8 mouse cellular contexts compared by ENCODE assay signal in genomic region chr10:128895437-128895836, GRCm38 (mm10). TPM values are rescaled to one million over a fixed set of nuclear protein-coding genes. Genes with fewer than 3 reads are reported as not detected.
DNase-seq lines count a peak whose midpoint lies in the region; ATAC-seq lines count a peak whose summit lies in the region.

No protein-coding gene starts in this region.

- peak overlapping the region; percentile 45 for H3K4me2 ChIP-seq in limb, embryonic 12.5 days
- H3K4me2 ChIP-seq in midbrain, embryonic 15.5 days = peak overlapping the region; percentile 21

- peaks cover 27% of the 10 kb centered on the region for H3K27me3 ChIP-seq in heart, embryonic 10.5 days (ENCODE audit: insufficient read depth, poor library complexity, severe bottlenecking)
- H3K27me3 ChIP-seq in limb, embryonic 12.5 days = peaks cover 16% of the 10 kb centered on the region
- H3K27me3 ChIP-seq in midbrain, embryonic 15.5 days (replicated peaks) = peaks cover 16% of the 10 kb centered on the region
- peaks cover 4% of the 10 kb centered on the region for H3K27me3 ChIP-seq in splenic B cell, adult 2 months (ENCODE audit: control insufficient read depth, insufficient read depth, low read length, poor library complexity, severe bottlenecking)

- peak overlapping the region; percentile 38; the same call in 1 of the 2 replicates for H3K9ac ChIP-seq in limb, embryonic 12.5 days (replicated peaks)
- H3K9ac ChIP-seq in midbrain, embryonic 15.5 days = no peak overlapping the region

- peak overlapping the region; percentile 42 for H3K4me3 ChIP-seq in heart, embryonic 10.5 days
- H3K4me3 ChIP-seq in limb, embryonic 12.5 days (replicated peaks) = peak overlapping the region; percentile 27; the same call in 1 of the 2 replicates
- peak overlapping the region; percentile 1; the same call in 1 of the 2 replicates for H3K4me3 ChIP-seq in midbrain, embryonic 15.5 days

- no peaks in the 10 kb centered on the region for H3K36me3 ChIP-seq in heart, embryonic 10.5 days
- no peaks in the 10 kb centered on the region for H3K36me3 ChIP-seq in limb, embryonic 12.5 days
- H3K36me3 ChIP-seq in midbrain, embryonic 15.5 days (replicated peaks) = no peaks in the 10 kb centered on the region
- no peaks in the 10 kb centered on the region for H3K36me3 ChIP-seq in splenic B cell, adult 2 months (ENCODE audit: control insufficient read depth, insufficient read depth, low read length, poor library complexity, severe bottlenecking)

- WGBS in heart, embryonic 10.5 days = under 1% methylated on average over 9 of the region's 9 CpGs
- WGBS in limb, embryonic 12.5 days = under 1% methylated on average over 9 of the region's 9 CpGs
- WGBS in midbrain, embryonic 15.5 days = 0% methylated on average over 9 of the region's 9 CpGs

- H3K4me1 ChIP-seq in heart, embryonic 10.5 days = peaks cover 22% of the 10 kb centered on the region; the same call in 1 of the 2 replicates
- H3K4me1 ChIP-seq in limb, embryonic 12.5 days (replicated peaks) = peaks cover 30% of the 10 kb centered on the region
- H3K4me1 ChIP-seq in midbrain, embryonic 15.5 days = peaks cover 25% of the 10 kb centered on the region

- DNase-seq in urinary bladder, postnatal 25 days (ENCODE audit: low spot score) = peak; percentile 61
- DNase-seq in urinary bladder, postnatal 10 days (ENCODE audit: low spot score) = no peak
- peak; percentile 92 for DNase-seq in embryo, embryonic 11 days
- no peak for DNase-seq in heart, embryonic 10.5 days (ENCODE audit: low spot score)
- DNase-seq in kidney, adult 8-10 months = peak; percentile 85 to 89
- peak; percentile 92 for DNase-seq in splenic B cell, adult 2 months (ENCODE audit: low read depth, low spot score)

- H3K27ac ChIP-seq in heart, embryonic 10.5 days = no peak overlapping the region
- H3K27ac ChIP-seq in limb, embryonic 12.5 days = no peak overlapping the region
- 0 out of 2 replicates have a peak overlapping the region, but pooled peaks have one; percentile 30 for H3K27ac ChIP-seq in midbrain, embryonic 15.5 days

- ATAC-seq in limb, embryonic 12.5 days (ENCODE audit: insufficient number of reproducible peaks, insufficient read depth, low FRiP score, low TSS enrichment, low read depth) = no peak
- ATAC-seq in midbrain, embryonic 15.5 days (replicated peaks) = 0 out of 2 replicates have a peak, but pooled peaks have one; percentile 3

- H3K9me3 ChIP-seq in heart, embryonic 10.5 days = no peaks in the 10 kb centered on the region
- H3K9me3 ChIP-seq in limb, embryonic 12.5 days = no peaks in the 10 kb centered on the region
- H3K9me3 ChIP-seq in midbrain, embryonic 15.5 days = no peaks in the 10 kb centered on the region

RNA-seq across cellular contexts. Expression of gene Gdf11, which starts 3.9 kb away (rescaled TPM):
- 4.6 and 5.7 TPM in 2 replicates for polyA plus RNA-seq in heart, embryonic 10.5 days (2016; fragmentation: Nextera tagmentation; extraction: Ambion mirVana)
- polyA plus RNA-seq in limb, embryonic 12.5 days (2016; fragmentation: Nextera tagmentation; extraction: Ambion mirVana) = 15.2 and 20.7 TPM in 2 replicates
- 10.3 and 10.9 TPM in 2 replicates for polyA plus RNA-seq in midbrain, embryonic 15.5 days (2015; fragmentation: Nextera tagmentation; extraction: Ambion mirVana)

RNA-seq across cellular contexts. Expression of gene Cd63, which starts 5.4 kb away (rescaled TPM):
- polyA plus RNA-seq in heart, embryonic 10.5 days (2016; fragmentation: Nextera tagmentation; extraction: Ambion mirVana) = 313 and 322 TPM in 2 replicates
- 522 and 547 TPM in 2 replicates for polyA plus RNA-seq in limb, embryonic 12.5 days (2016; fragmentation: Nextera tagmentation; extraction: Ambion mirVana)
- polyA plus RNA-seq in midbrain, embryonic 15.5 days (2015; fragmentation: Nextera tagmentation; extraction: Ambion mirVana) = 154 and 184 TPM in 2 replicates

RNA-seq across cellular contexts. Expression of gene Rdh5, which starts 27.3 kb away (rescaled TPM):
- 8.8 and 9.9 TPM in 2 replicates for polyA plus RNA-seq in heart, embryonic 10.5 days (2016; fragmentation: Nextera tagmentation; extraction: Ambion mirVana)
- 9.3 and 11.4 TPM in 2 replicates for polyA plus RNA-seq in limb, embryonic 12.5 days (2016; fragmentation: Nextera tagmentation; extraction: Ambion mirVana)
- polyA plus RNA-seq in midbrain, embryonic 15.5 days (2015; fragmentation: Nextera tagmentation; extraction: Ambion mirVana) = 12.9 and 15.4 TPM in 2 replicates

RNA-seq across cellular contexts. Expression of gene Bloc1s1, which starts 28.4 kb away (rescaled TPM):
- polyA plus RNA-seq in heart, embryonic 10.5 days (2016; fragmentation: Nextera tagmentation; extraction: Ambion mirVana) = 182 and 194 TPM in 2 replicates
- polyA plus RNA-seq in limb, embryonic 12.5 days (2016; fragmentation: Nextera tagmentation; extraction: Ambion mirVana) = 197 and 202 TPM in 2 replicates
- polyA plus RNA-seq in midbrain, embryonic 15.5 days (2015; fragmentation: Nextera tagmentation; extraction: Ambion mirVana) = 259 and 262 TPM in 2 replicates

RNA-seq across cellular contexts. Expression of gene Itga7, which starts 38.2 kb away (rescaled TPM):
- 1.1 and 1.3 TPM in 2 replicates for polyA plus RNA-seq in heart, embryonic 10.5 days (2016; fragmentation: Nextera tagmentation; extraction: Ambion mirVana)
- polyA plus RNA-seq in limb, embryonic 12.5 days (2016; fragmentation: Nextera tagmentation; extraction: Ambion mirVana) = 1.3 and 1.7 TPM in 2 replicates
- 5.1 and 5.5 TPM in 2 replicates for polyA plus RNA-seq in midbrain, embryonic 15.5 days (2015; fragmentation: Nextera tagmentation; extraction: Ambion mirVana)

Comparison
In these comparisons a context has a peak if more than half of its experiments do, and no peak if none do; other contexts are left out.
1. DNase-seq: peak in urinary bladder, postnatal 25 days (single experiment), embryo, embryonic 11 days (single experiment), kidney, adult 8-10 months (2 of 2) and splenic B cell, adult 2 months (single experiment); none in urinary bladder, postnatal 10 days (single experiment) and heart, embryonic 10.5 days (single experiment).
2. Peak in every context shown above with its lines, with median percentiles within 50 percentile points of each other: H3K4me3 ChIP-seq.